Mouse (Mus musculus) left cerebral cortex, adult 2 months (tissue): ENCODE measurements at regions not wholly inside any gene's neighbourhood (a gene's known extent, or its start where the extent isn't known, plus 50 kb on each side); places are given as distances from the start of the nearest gene placed in this dataset.

ENCODE experiments used
- DNase-seq, 2 experiments: peaks; one replicate each; pipeline ENCODE4 v3.0.0; 2021 to 2022; ENCODE audit warnings: low spot score in 2 of 2, mixed read lengths in 1 of 2; ENCODE audit errors: extremely low spot score in 1 of 2
- H3K27ac ChIP-seq: fragments of 200-600 bp; 2 replicates; pipeline ENCODE4 v1.8.1; 2022
- H3K4me3 ChIP-seq: fragments of 200-600 bp; 2 replicates; pipeline ENCODE4 v1.8.1; 2022
- CTCF ChIP-seq: fragments of 200-600 bp; IDR thresholded peaks from 2 replicates; pipeline ENCODE4 v1.8.1; 2022; ENCODE audit warnings: antibody characterized with exemption, mild to moderate bottlenecking, moderate library complexity
- intact Hi-C: fragments of 180-260 bp; cut with DNase I; formaldehyde crosslinking; loops from one replicate; pipeline ENCODE4 v1.15.1; 2025

GRCm38 (mm10) chr2:50003866-50004265 lies 62.4 kb upstream of the Lypd6 start:
- Histone ChIP-seq H3K4me3 (no peak overlapping the region), H3K27ac (no peak overlapping the region)
- intact Hi-C loops, result no loop called here
- no peak for DNase-seq
- TF ChIP-seq CTCF, result no peak

GRCm38 (mm10) chr2:50004674-50005527 lies 61.3 kb upstream of the Lypd6 start:
- Histone ChIP-seq H3K4me3 (no peak overlapping the region), H3K27ac (no peak overlapping the region)
- intact Hi-C loops, result no loop called here
- TF ChIP-seq CTCF, result no peak
- DNase-seq, result no peak

- no peak overlapping the region for H3K27ac ChIP-seq
- no peak overlapping the region for H3K4me3 ChIP-seq
- TF ChIP-seq CTCF, result no peak
- intact Hi-C loops, result no loop called here
- DNase-seq, result no peak
These were observed 57.9 kb upstream of the Lypd6 start for GRCm38 (mm10) chr2:50008282-50008681.

- no peak overlapping the region for H3K27ac ChIP-seq
- no peak for TF ChIP-seq CTCF
- H3K4me3 ChIP-seq, result no peak overlapping the region
- intact Hi-C loops, result loop anchor here (5.0 kb wide), 1 partner anchor 262 kb away; no protein-coding TSS in a partner anchor
- DNase-seq, result no peak
These were observed 55.8 kb upstream of the Lypd6 start for GRCm38 (mm10) chr2:50010409-50010808.

- no peak for TF ChIP-seq CTCF
- no peak overlapping the region for H3K27ac ChIP-seq
- H3K4me3 ChIP-seq, result no peak overlapping the region
- intact Hi-C loops, result loop anchor here (2.0 to 5.0 kb wide), 2 partner anchors 32 to 260 kb away; no protein-coding TSS in a partner anchor
- no peak for DNase-seq
These were observed 53.9 kb upstream of the Lypd6 start for GRCm38 (mm10) chr2:50012303-50012702.

GRCm38 (mm10) chr2:50013248-50013647 lies 53.0 kb upstream of the Lypd6 start:
- Histone ChIP-seq H3K27ac (no peak overlapping the region; the same call in 1 of the 2 replicates), H3K4me3 (no peak overlapping the region)
- DNase-seq, result peak; percentile 44 to 48
- intact Hi-C loops, result loop anchor here (2.0 to 5.0 kb wide), 2 partner anchors 32 to 259 kb away; no protein-coding TSS in a partner anchor
- no peak for TF ChIP-seq CTCF

- Histone ChIP-seq H3K27ac (no peak overlapping the region; the same call in 1 of the 2 replicates), H3K4me3 (no peak overlapping the region)
- TF ChIP-seq CTCF, result no peak
- no peak for DNase-seq
- intact Hi-C loops, result loop anchor here (2.0 to 5.0 kb wide), 2 partner anchors 31 to 258 kb away; no protein-coding TSS in a partner anchor
These were observed 52.3 kb upstream of the Lypd6 start for GRCm38 (mm10) chr2:50013882-50014281.

- no peak for TF ChIP-seq CTCF
- Histone ChIP-seq H3K27ac (no peak overlapping the region), H3K4me3 (no peak overlapping the region)
- intact Hi-C loops, result loop anchor here (5.0 kb wide), 1 partner anchor 258 kb away; no protein-coding TSS in a partner anchor
- DNase-seq, result peak in 1 of 2 experiments; percentile 11
These were observed 51.5 kb upstream of the Lypd6 start for GRCm38 (mm10) chr2:50014683-50015082.
